Mouse (Mus musculus): ENCODE measurements around the gene Gm49352. TPM values are rescaled to one million over a fixed set of nuclear protein-coding genes. Genes with fewer than 3 reads are reported as not detected.
"Not testable (repeated sequence)": the region's sequence is repeated elsewhere in the genome, so short reads cannot be mapped to it uniquely, and the experiment has no call there.

The Gm49352 gene
- not detected in 2 replicates for polyA plus RNA-seq (2015; fragmentation: Nextera tagmentation; extraction: Ambion mirVana)

DNA sequence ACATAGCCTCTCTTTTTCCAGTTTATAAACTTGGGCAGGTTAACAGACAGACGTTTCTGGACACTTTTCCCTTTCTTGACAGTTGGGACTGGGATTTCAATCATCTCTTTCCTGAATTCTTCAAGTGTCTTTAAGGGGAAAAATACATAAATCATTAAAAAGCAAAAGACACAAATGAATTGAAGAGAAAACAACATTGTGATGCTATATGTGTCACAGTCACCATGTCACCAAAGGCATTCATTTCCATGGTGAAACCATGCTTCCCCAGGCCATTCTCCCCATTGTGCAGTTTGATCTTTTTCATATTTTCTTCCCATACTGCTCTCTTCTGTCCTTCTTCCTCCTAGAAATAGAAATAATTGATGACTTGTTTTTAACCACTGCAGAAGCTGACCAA lies at the start of gene Gm49352:
Gm49352 (minus strand) TSS at position 101 of the 400 bp plus-strand sequence.
- not testable (repeated sequence) for ATAC-seq (ENCODE audit: extremely low read depth, insufficient number of reproducible peaks, low FRiP score, low TSS enrichment); H3K4me1 ChIP-seq; H3K27ac ChIP-seq (replicated peaks); H3K4me3 ChIP-seq; H3K4me2 ChIP-seq; H3K27me3 ChIP-seq (replicated peaks); H3K36me3 ChIP-seq; H3K9ac ChIP-seq
- peaks cover 37% of the 10 kb centered on the region for H3K9me3 ChIP-seq
- WGBS, result 31% methylated on average over 1 of the region's 1 CpGs

DNA sequence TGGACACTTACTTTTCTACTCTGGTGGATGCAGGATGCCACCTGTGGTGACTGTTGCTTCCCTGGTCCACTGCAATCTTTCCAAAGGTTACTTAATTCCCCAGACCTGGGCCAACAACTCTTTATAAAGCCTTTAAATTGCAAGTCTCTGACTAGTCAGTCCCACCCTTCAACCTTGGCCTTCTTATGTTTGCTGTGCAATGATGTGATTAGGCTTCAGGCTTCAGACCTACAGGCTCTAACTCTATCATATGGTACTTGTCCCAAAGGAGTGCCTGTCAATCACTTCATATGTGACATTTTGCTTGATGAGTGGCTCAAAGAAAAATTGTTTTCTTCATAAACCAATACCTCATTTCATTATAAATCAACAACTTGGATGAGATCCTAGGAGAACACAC lies 2.1 kb upstream of the Gm49352 start, which contains the start of gene Cts3:
Cts3 (minus strand) TSS at position 101 of the 400 bp plus-strand sequence.
- no peaks in the 10 kb centered on the region for H3K36me3 ChIP-seq
- H3K4me1 ChIP-seq, result no peaks in the 10 kb centered on the region
- H3K4me3 ChIP-seq, result no peak within 1 kb of the TSS
- no peak within 1 kb of the TSS for H3K27ac ChIP-seq (replicated peaks)
- H3K9ac ChIP-seq, result no peak within 1 kb of the TSS
- H3K27me3 ChIP-seq (replicated peaks), result no peaks in the 10 kb centered on the region
- no peak for ATAC-seq (ENCODE audit: extremely low read depth, insufficient number of reproducible peaks, low FRiP score, low TSS enrichment)
- peaks cover 36% of the 10 kb centered on the region for H3K9me3 ChIP-seq
- no peak within 1 kb of the TSS for H3K4me2 ChIP-seq

DNA sequence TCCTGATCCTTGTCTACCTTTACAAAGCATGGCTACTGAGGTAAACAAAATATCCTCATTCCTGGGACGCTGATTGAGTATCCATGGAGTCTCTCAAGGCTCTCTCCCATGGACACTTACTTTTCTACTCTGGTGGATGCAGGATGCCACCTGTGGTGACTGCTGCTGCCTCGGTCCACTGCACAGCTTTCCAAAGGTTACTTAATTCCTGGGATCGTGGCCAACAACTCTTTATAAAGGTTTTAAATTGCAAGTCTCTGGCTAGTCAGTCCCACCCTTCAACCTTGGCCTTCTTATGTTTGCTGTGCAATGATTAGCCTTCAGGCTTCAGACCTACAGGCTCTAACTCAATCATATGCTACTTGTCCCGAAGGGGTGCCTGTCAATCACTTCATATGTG lies 26.3 kb downstream of the Gm49352 start, which contains the start of gene Ctsm:
Ctsm (minus strand) TSS at position 209 of the 400 bp plus-strand sequence.
- ATAC-seq (ENCODE audit: extremely low read depth, insufficient number of reproducible peaks, low FRiP score, low TSS enrichment), result no peak

More for the DNA sequence above, 26.3 kb downstream of the Gm49352 start, which contains the start of gene Ctsm:
- H3K27me3 ChIP-seq (replicated peaks), result no peaks in the 10 kb centered on the region
- H3K27ac ChIP-seq (replicated peaks), result no peak within 1 kb of the TSS
- no peak within 1 kb of the TSS for H3K9ac ChIP-seq
- H3K4me3 ChIP-seq, result no peak within 1 kb of the TSS
- H3K4me1 ChIP-seq, result no peaks in the 10 kb centered on the region
- 60% methylated on average over 4 of the region's 4 CpGs for WGBS
- peaks cover 65% of the 10 kb centered on the region for H3K9me3 ChIP-seq
- no peak within 1 kb of the TSS for H3K4me2 ChIP-seq
- H3K36me3 ChIP-seq, result no peaks in the 10 kb centered on the region

Other genes with a start within 250 kb of the Gm49352 start
- not detected in 2 replicates for gene Cts7, start 210.0 kb downstream of the Gm49352 start, polyA plus RNA-seq (2015; fragmentation: Nextera tagmentation; extraction: Ambion mirVana)
- gene Ctsm, start 26.3 kb downstream of the Gm49352 start, polyA plus RNA-seq (2015; fragmentation: Nextera tagmentation; extraction: Ambion mirVana), result not detected in 2 replicates
- gene Cts3, start 2.0 kb upstream of the Gm49352 start, polyA plus RNA-seq (2015; fragmentation: Nextera tagmentation; extraction: Ambion mirVana), result not detected in 2 replicates

Measured in heart, embryonic 13.5 days (tissue).